Mouse (Mus musculus) CH12.LX (cell line): Measurements from ENCODE around the gene Nkrf. TPM values are rescaled to one million over a fixed set of nuclear protein-coding genes. Genes with fewer than 3 reads are reported as not detected.

Experiments
- DNase-seq: peaks from one replicate; pipeline ENCODE4 v3.0.0-alpha.2; 2013; ENCODE audit errors: extremely low read depth
- H3K27ac ChIP-seq: 2 replicates; pipeline ENCODE4 v1.5.1; 2012; ENCODE audit warnings: low read depth, mild to moderate bottlenecking, control low read depth, moderate library complexity; ENCODE audit not compliant: insufficient read depth
- H3K27me3 ChIP-seq: replicated peaks from 2 replicates; pipeline ENCODE3; 2012; ENCODE audit warnings: inconsistent platforms
- H3K36me3 ChIP-seq, 2 experiments: replicated peaks in 1 of 2; 2 replicates each; pipeline versions ENCODE3 to v1.6.1; 2012; ENCODE audit warnings: inconsistent platforms in 1 of 2, low read length in 1 of 2, mild to moderate bottlenecking in 1 of 2, mixed read lengths in 1 of 2, moderate library complexity in 1 of 2; ENCODE audit not compliant: control insufficient read depth in 1 of 2, insufficient read depth in 1 of 2
- H3K4me1 ChIP-seq, 2 experiments: 2 replicates each; pipeline ENCODE4 v1.6.1; 2012; ENCODE audit warnings: inconsistent platforms in 1 of 2, moderate library complexity in 1 of 2; ENCODE audit not compliant: insufficient read depth in 2 of 2, control insufficient read depth in 1 of 2
- H3K4me2 ChIP-seq: 2 replicates; pipeline ENCODE4 v1.6.1; 2012; ENCODE audit warnings: low read depth, mild to moderate bottlenecking, control low read depth; ENCODE audit not compliant: poor library complexity, insufficient read depth, severe bottlenecking
- H3K4me3 ChIP-seq, 3 experiments: fragments of 150-350 bp in 1 of 3; sonication (generic) in 1 of 3; replicated peaks in 1 of 3; 2 replicates each; pipeline versions ENCODE3 to v1.5.1; 2011 to 2012; ENCODE audit warnings: low read depth in 2 of 3, low read length in 2 of 3, mild to moderate bottlenecking in 2 of 3, moderate library complexity in 2 of 3, control low read depth in 1 of 3, improper control_type of control experiment in 1 of 3, inconsistent platforms in 1 of 3, mixed read lengths in 1 of 3; ENCODE audit not compliant: poor library complexity in 1 of 3
- H3K79me2 ChIP-seq: replicated peaks from 2 replicates; pipeline ENCODE4 v1.6.1; 2012; ENCODE audit warnings: mild to moderate bottlenecking, moderate library complexity; ENCODE audit not compliant: control insufficient read depth, poor library complexity, insufficient read depth, severe bottlenecking; ENCODE audit errors: extremely low read depth
- H3K9ac ChIP-seq: 2 replicates; pipeline ENCODE4 v1.6.1; 2012; ENCODE audit warnings: low read depth, mild to moderate bottlenecking, control low read depth, moderate library complexity; ENCODE audit not compliant: insufficient read depth
- H3K9me3 ChIP-seq: replicated peaks from 2 replicates; pipeline ENCODE3; 2012; ENCODE audit warnings: low read length, inconsistent platforms, mixed read lengths
- BHLHE40 ChIP-seq: IDR thresholded peaks from 2 replicates; pipeline ENCODE4 v1.6.1; 2011; ENCODE audit warnings: mild to moderate bottlenecking, low read depth, low read length, improper control_type of control experiment
- CHD2 ChIP-seq: IDR thresholded peaks from 2 replicates; pipeline ENCODE4 v1.6.1; 2011; ENCODE audit warnings: low read length, improper control_type of control experiment
- CTCF ChIP-seq, 2 experiments: IDR thresholded peaks in 1 of 2; conservative IDR thresholded peaks in 1 of 2; 2 replicates each; pipeline ENCODE4 v1.5.1; 2011 to 2012; ENCODE audit warnings: low read depth in 2 of 2, low read length in 2 of 2, improper control_type of control experiment in 1 of 2, inconsistent platforms in 1 of 2, mild to moderate bottlenecking in 1 of 2, moderate library complexity in 1 of 2
- ELF1 ChIP-seq: IDR thresholded peaks from 2 replicates; pipeline ENCODE4 v1.6.1; 2014; ENCODE audit warnings: low read depth, mild to moderate bottlenecking, inconsistent platforms, low read length, improper control_type of control experiment
- EP300 ChIP-seq: IDR thresholded peaks from 2 replicates; pipeline ENCODE4 v1.6.1; 2011; ENCODE audit warnings: low read length, improper control_type of control experiment
- ETS1 ChIP-seq: conservative IDR thresholded peaks from 2 replicates; pipeline ENCODE4 v1.6.1; 2012; ENCODE audit warnings: low read depth, mild to moderate bottlenecking, inconsistent platforms, low read length, improper control_type of control experiment, moderate library complexity
- GABPA ChIP-seq: IDR thresholded peaks from 2 replicates; pipeline ENCODE4 v1.6.1; 2012; ENCODE audit warnings: low read depth, low read length, improper control_type of control experiment, inconsistent platforms; ENCODE audit not compliant: insufficient replicate concordance
- HCFC1 ChIP-seq: IDR thresholded peaks from 2 replicates; pipeline ENCODE4 v1.6.1; 2012; ENCODE audit warnings: low read depth, mild to moderate bottlenecking, inconsistent platforms, low read length, improper control_type of control experiment
- IRF4 ChIP-seq: IDR thresholded peaks from 2 replicates; pipeline ENCODE4 v1.6.1; 2014; ENCODE audit warnings: low read depth, mild to moderate bottlenecking, inconsistent platforms, low read length, improper control_type of control experiment
- JUN ChIP-seq: IDR thresholded peaks from 2 replicates; pipeline ENCODE4 v1.6.1; 2011; ENCODE audit warnings: low read depth, mild to moderate bottlenecking, low read length, improper control_type of control experiment, moderate library complexity; ENCODE audit not compliant: insufficient read depth
- JUND ChIP-seq: conservative IDR thresholded peaks from 2 replicates; pipeline ENCODE4 v1.6.1; 2011; ENCODE audit warnings: low read depth, low read length, improper control_type of control experiment
- KAT2A ChIP-seq: IDR thresholded peaks from 2 replicates; pipeline ENCODE4 v1.6.1; 2012; ENCODE audit warnings: low read length, improper control_type of control experiment, inconsistent platforms; ENCODE audit not compliant: insufficient replicate concordance
- MAFK ChIP-seq: IDR thresholded peaks from 2 replicates; pipeline ENCODE4 v1.6.1; 2011; ENCODE audit warnings: low read length, improper control_type of control experiment; ENCODE audit not compliant: insufficient replicate concordance
- MAZ ChIP-seq: IDR thresholded peaks from 2 replicates; pipeline ENCODE4 v1.6.1; 2012; ENCODE audit warnings: low read depth, mild to moderate bottlenecking, inconsistent platforms, low read length, improper control_type of control experiment, moderate library complexity
- MXI1 ChIP-seq: IDR thresholded peaks from 2 replicates; pipeline ENCODE4 v1.6.1; 2011; ENCODE audit warnings: mild to moderate bottlenecking, low read depth, low read length, improper control_type of control experiment
- MYC ChIP-seq: IDR thresholded peaks from 2 replicates; pipeline ENCODE4 v1.6.1; 2011; ENCODE audit warnings: low read depth, mild to moderate bottlenecking, improper control_type of control experiment, low read length
- POLR2AphosphoS2 ChIP-seq: IDR thresholded peaks from 2 replicates; pipeline ENCODE4 v1.6.1; 2011; ENCODE audit warnings: low read depth, low read length, improper control_type of control experiment
- RAD21 ChIP-seq: IDR thresholded peaks from 2 replicates; pipeline ENCODE4 v1.6.1; 2011; ENCODE audit warnings: low read depth, mild to moderate bottlenecking, low read length, improper control_type of control experiment, moderate library complexity
- RCOR1 ChIP-seq: conservative IDR thresholded peaks from 2 replicates; pipeline ENCODE4 v1.6.1; 2012; ENCODE audit warnings: low read depth, mild to moderate bottlenecking, inconsistent platforms, low read length, improper control_type of control experiment
- SMC3 ChIP-seq: IDR thresholded peaks from 2 replicates; pipeline ENCODE4 v1.6.1; 2011; ENCODE audit warnings: low read depth, low read length, improper control_type of control experiment
- TCF12 ChIP-seq: IDR thresholded peaks from 2 replicates; pipeline ENCODE4 v1.6.1; 2014; ENCODE audit warnings: low read depth, mild to moderate bottlenecking, inconsistent platforms, low read length, improper control_type of control experiment
- UBTF ChIP-seq: IDR thresholded peaks from 2 replicates; pipeline ENCODE4 v1.6.1; 2012; ENCODE audit warnings: low read depth, mild to moderate bottlenecking, inconsistent platforms, low read length, improper control_type of control experiment, moderate library complexity
- USF1 ChIP-seq: IDR thresholded peaks from 2 replicates; pipeline ENCODE4 v1.6.1; 2014; ENCODE audit warnings: low read depth, mild to moderate bottlenecking, inconsistent platforms, low read length, improper control_type of control experiment
- USF2 ChIP-seq: conservative IDR thresholded peaks from 2 replicates; pipeline ENCODE4 v1.6.1; 2011; ENCODE audit warnings: low read depth, low read length, improper control_type of control experiment
- ZC3H11A ChIP-seq: IDR thresholded peaks from 2 replicates; pipeline ENCODE4 v1.6.1; 2012; ENCODE audit warnings: low read depth, mild to moderate bottlenecking, inconsistent platforms, low read length, improper control_type of control experiment
- ZMIZ1 ChIP-seq: IDR thresholded peaks from 2 replicates; pipeline ENCODE4 v1.6.1; 2012; ENCODE audit warnings: low read depth, mild to moderate bottlenecking, inconsistent platforms, low read length, improper control_type of control experiment
- ZNF384 ChIP-seq: IDR thresholded peaks from 2 replicates; pipeline ENCODE4 v1.6.1; 2012; ENCODE audit warnings: low read depth, low read length, improper control_type of control experiment, inconsistent platforms
- dilution Hi-C: fragments of 300-500 bp; cut with MboI; formaldehyde crosslinking; loops from 2 replicates; pipeline ENCODE4 v1.14.3; 2020; ENCODE audit warnings: low sequenced_read_pairs; ENCODE audit not compliant: extremely low pct_unique_long_range_greater_than_20kb, extremely low pct_ligation_motif_present
- in situ Hi-C: fragments of 300-500 bp; cut with MboI; formaldehyde crosslinking; loops from 3 replicates; pipeline ENCODE4 v1.14.3; 2019; ENCODE audit warnings: low sequenced_read_pairs, low pct_ligation_motif_present, low pct_unique_long_range_greater_than_20kb, mixed read lengths
- polyA plus RNA-seq: library from polyadenylated mRNA; unstranded; fragments of >175 nt; gene quantifications from 2 replicates; pipeline ENCODE4 v1.2.1, GENCODE M21; 2012; ENCODE audit warnings: low read depth; ENCODE audit not compliant: insufficient read length
- total RNA-seq, 2 experiments: library from RNA; depleted of rRNA; stranded (reverse); fragments of 300-350 nt in 1 of 2; fragments of >200 nt in 1 of 2; gene quantifications; 2 replicates each; pipeline ENCODE4 v1.2.3; 2012 to 2014

Gene Nkrf
- total and polyA plus RNA-seq, 3 experiments: 7.0 to 19.7 (median 19.5) TPM

GRCm38 (mm10) chrX:36911343-36911742 is 8.6 kb upstream of the Nkrf start:
- H3K9me3 ChIP-seq: no peaks in the 10 kb centered on the region
- H3K4me1 ChIP-seq: peaks cover 0 to 4% of the 10 kb centered on the region in 2 experiments; a peak in 1 of 4 replicates
- in situ Hi-C loops: loop anchor here (25.0 kb wide), 1 partner anchor 149 kb away; no protein-coding TSS in a partner anchor
- H3K9ac ChIP-seq: no peak overlapping the region
- 0 out of 2 replicates have a peak, but pooled peaks have one; percentile 34 for TF ChIP-seq POLR2AphosphoS2
- TF ChIP-seq GABPA: no peak
- peak; percentile 53 for TF ChIP-seq SMC3
- peak in 1 of 2 experiments; percentile 64; a peak in 2 of 4 replicates for TF ChIP-seq CTCF (conservative IDR thresholded peaks at IDR 0.05 in 1 of 2, IDR thresholded peaks at IDR 0.05 in 1 of 2; ENCODE audit: low read depth in 2 of 2, low read length in 2 of 2)
- TF ChIP-seq RAD21: peak; percentile 17
- TF ChIP-seq ZNF384: no peak
- TF ChIP-seq RCOR1: no peak
- no peak for TF ChIP-seq KAT2A
- no peak for TF ChIP-seq JUN
- TF ChIP-seq ETS1: no peak
- TF ChIP-seq MAFK: no peak
- no peak for TF ChIP-seq UBTF
- TF ChIP-seq MYC: no peak
- no peak for TF ChIP-seq JUND
- no peak for TF ChIP-seq MAZ
- no peak for TF ChIP-seq TCF12
- no peak for TF ChIP-seq BHLHE40
- no peak for TF ChIP-seq ELF1
- no peak for TF ChIP-seq IRF4
- no peak for TF ChIP-seq USF1
- TF ChIP-seq ZC3H11A: no peak
- no peak for TF ChIP-seq HCFC1
- TF ChIP-seq USF2: no peak
- TF ChIP-seq CHD2: no peak
- no peak for TF ChIP-seq ZMIZ1
- no peak for TF ChIP-seq EP300
- no peak for TF ChIP-seq MXI1
- TF ChIP-seq, all 38 proteins: peak for 4
- Histone ChIP-seq H3K27me3 (no peaks in the 10 kb centered on the region), H3K36me3 (peaks cover 5 to 33% of the 10 kb centered on the region in 2 experiments), H3K4me2 (no peak overlapping the region), H3K4me3 (no peak overlapping the region), H3K27ac (no peak overlapping the region), H3K79me2 (no peaks in the 10 kb centered on the region)
- dilution Hi-C loops: no loop called here
- peak; percentile 44 for DNase-seq
